Mouse (Mus musculus): Measurements from ENCODE around the gene Ksr2.
A peak's percentile ranks its signal among the peaks of the same experiment; 100 is the strongest.

The Ksr2 gene

DNA sequence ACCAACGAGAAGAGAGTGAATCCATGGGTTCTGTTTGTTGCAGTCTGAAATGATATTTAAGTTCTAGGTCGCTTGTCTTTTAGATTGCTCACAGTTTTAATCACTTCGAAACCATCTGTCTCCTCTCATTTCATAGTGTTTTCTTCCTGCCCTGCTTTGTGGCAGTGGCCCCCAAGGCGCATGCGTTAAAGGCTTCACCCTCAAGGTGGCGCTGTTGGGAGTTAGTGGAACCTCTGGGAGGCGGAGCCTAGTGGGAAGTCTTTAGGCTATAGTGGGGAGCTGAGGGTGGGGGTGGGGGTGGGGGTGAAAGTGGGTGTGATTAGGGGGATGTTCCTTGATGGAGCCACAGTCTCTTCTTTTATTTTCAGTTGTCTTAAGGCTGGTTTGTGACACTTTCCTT is 214.6 kb downstream of the Ksr2 start:
- DNase-seq, result peak; percentile 30

DNA sequence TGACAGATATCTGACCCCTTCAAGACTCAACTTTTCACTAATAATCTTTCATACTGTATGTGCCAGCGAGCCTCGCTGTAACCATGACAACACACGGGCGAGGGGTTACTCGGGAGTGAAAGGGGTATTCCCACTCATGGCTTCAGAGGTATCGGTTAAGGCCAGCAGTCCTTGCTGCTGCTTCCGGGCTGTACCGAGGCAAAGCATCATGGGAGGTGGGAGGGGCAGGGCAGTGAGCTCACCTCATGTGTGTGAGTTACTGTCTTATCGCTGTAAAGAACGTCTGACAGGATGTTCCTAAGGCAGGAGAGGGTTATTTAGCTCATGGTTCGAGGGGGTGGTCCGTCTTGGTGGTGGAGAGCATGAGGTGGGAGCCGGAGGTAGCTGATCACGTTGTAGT is 215.8 kb downstream of the Ksr2 start:
- DNase-seq, result no peak

DNA sequence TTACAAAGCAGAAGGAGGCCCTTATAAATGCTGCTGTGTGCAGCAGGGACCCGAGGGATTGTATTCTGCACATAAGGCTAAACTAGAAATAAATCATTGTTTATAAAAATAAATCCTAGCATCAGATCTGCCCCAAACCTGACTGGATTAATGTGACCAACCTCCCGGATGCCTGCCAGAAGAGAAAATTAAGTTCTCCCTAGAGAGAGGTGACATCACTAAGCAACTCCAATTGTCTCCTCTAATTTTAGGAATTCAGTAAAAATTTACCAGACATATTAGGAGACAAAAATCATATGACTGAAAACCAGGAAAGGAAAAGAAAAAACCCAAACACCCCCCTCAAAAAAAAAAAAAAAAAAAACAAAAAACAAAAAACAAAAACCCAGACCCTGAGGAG is 221.4 kb downstream of the Ksr2 start:
- no peak for DNase-seq

DNA sequence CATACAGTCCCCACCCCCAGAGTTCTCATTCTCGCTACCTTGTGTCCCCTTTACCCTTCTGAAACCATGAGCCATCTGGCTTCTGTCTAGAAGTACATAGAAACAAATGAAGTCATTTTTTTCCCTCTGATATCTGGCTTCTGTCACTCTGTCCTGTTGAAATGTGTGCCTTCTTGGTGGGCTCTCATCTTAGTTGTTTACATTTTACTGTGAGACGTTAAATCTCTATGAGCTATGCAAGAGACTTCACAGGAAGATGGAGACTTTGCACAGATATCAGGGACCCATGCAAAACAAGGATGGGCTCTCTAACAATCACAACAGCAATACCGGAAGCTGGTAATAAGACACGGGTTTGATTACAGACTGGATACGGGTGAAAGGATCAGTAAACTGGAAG is 222.0 kb downstream of the Ksr2 start:
- DNase-seq, result no peak

DNA sequence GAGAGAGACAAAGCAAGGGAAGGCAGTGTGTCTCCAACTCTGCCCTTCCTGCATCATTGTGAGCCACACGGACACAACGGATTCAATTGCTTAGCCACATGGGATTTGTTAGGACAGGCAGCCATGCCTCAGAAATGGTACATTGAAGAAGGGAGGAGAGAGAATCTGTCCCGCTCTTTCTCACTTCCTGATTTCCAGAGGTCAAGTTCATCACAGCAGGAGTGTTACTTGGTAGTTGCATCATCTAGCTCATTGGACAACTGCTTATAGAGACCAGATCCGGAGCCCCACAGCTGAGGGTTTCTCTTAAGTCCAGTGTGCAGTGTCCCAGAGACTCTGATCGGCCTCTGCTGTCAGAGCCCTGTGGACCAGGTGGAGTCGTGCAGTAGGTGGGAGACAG is 227.8 kb downstream of the Ksr2 start:
- DNase-seq, result no peak

DNA sequence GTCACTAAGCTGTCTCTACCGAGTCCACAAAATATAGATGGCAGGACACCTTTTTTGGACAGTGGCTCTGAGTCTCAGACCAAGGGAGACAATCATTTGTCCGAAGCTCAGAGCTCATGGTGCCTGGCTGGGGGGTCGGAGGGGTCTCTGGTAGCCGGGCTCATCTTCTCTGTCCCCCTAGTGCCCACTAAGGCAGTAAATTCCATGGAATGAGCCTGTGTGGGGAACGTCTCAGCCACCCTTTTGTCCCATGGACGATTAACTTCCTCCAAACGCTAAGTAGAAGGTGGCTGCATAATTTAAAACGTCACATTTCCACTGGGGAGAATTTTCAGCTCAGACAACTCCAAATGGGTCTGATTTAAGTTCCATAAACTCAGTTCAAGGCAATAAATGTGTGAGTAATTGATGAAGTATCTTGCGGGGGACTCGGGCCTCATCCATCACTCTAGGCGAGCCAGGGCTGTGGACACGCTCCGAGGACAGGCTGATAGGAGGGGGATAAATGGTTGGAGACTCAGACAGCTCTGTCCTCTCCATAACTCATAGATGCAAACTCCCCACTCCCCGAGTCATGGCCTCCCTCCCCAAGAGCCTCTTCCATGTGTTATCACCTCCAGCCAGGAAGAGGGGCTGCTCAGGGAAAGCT is 237.6 kb downstream of the Ksr2 start:
- no peak for DNase-seq

DNA sequence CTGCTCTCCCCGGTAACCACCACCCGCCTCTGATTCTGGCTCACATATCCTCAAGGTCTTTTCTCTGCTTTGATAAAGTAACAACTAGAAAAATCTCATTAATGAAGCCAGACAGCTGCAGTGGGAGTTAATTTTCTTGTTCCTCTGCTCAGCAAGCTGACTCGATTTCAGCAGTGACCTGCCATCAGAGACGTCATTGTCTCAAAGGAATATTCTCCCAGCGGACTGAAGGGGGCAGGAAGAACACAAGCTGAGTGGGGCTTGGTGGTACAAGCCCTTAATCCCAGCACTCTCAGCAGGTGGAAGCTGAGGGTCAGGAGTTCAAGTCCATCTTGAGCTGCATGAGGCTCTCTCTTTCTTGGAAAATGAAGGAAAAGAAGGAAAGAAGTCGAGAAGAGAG is 244.8 kb downstream of the Ksr2 start:
- no peak for DNase-seq

DNA sequence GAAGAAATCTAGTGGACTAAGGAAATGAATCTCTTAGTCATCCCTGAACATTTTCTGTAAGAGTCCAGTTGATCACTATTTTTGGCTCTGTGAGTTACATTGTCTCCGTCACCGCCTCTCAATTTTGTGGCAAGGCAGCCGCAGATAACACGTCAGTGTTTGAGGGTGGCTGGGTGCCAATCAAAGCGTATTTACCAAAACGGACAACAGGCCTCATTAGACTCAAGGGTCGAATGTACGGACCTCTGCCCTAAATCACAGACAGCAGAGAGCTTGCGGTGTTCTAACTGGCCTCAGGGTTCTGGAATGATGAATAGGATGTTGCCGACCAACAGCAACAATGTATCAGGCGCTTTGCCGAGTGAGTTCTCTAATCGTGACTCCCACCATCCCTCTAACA is 245.8 kb downstream of the Ksr2 start:
- DNase-seq, result no peak

DNA sequence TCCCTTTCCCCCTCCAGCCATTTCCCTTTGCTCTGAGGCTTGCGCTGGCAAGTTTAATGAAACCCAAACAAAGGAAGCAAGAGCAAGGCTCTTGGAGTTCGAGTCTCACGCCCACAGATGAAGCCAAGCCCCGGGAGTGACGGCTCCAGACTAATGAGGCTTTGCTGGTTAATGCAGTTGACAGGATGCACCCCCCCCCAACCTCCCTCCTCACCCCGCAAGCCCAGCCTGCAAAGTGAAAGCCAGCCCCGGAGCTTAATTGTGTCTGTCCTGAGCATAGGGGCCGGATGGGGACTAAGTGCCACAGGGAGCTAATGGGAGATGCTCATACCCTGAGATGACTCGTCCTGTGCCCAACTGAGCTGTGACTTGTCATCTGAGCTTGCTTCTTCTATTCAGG is 251.4 kb downstream of the Ksr2 start:
- DNase-seq, result no peak

DNA sequence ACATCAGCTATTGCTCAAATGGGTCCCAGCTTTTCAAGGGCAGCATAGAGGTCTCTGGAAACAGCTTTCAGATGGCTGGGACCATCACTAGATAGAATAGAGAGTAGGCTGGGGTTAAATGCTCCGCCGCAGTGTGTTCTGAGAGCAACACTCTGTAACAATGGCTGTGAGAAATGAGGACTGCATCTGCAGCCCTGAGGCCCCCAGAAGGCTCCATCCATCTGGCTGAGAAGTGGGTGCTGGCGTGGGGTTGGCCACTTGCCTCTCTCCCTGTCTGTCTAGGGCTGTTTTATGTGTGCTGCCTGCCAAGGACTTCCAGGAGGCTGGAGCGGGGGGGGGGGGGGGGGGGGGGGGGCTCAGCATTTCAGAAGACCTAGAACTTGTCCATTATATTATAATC is 253.5 kb downstream of the Ksr2 start:
- DNase-seq, result peak; percentile 30

DNA sequence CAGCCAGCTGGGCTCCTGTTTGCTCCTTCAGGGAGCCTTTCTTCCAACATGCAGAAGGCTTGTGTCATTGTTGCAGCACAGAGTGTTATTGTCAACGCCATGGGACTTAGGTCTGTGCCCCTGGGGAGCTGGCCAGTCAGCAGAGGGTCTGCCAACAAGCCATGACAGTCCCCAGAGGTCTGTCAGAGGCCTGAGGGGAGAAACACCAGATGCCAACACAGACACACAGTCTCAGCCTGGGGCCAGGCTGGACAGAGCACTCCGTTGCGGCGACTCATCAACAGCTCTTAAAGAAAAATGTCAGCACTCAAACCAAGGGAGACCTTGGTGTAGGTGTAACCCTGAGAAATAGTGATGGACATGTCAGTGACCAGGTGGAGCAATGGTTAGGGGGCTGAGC is 255.5 kb downstream of the Ksr2 start:
- DNase-seq, result no peak

DNA sequence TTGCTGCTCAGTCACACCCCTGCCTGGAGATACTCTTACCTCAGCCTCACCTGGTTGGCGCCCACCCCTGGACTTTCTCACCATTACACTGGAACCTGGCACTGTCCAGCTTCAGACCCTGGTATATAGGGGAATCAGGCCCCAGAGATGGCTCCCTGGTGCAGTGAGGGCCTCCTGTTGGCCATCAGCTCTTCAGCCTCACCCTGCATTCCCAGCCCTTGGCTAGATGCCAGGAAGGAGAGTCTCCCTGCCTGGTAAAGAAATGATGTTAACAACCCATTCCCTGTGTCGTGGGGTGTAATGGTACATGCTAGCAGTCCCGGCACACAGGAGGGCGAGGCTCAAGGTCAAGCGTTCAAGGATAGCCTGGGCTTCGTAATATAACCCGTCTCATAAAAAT is 256.0 kb downstream of the Ksr2 start:
- no peak for DNase-seq

DNA sequence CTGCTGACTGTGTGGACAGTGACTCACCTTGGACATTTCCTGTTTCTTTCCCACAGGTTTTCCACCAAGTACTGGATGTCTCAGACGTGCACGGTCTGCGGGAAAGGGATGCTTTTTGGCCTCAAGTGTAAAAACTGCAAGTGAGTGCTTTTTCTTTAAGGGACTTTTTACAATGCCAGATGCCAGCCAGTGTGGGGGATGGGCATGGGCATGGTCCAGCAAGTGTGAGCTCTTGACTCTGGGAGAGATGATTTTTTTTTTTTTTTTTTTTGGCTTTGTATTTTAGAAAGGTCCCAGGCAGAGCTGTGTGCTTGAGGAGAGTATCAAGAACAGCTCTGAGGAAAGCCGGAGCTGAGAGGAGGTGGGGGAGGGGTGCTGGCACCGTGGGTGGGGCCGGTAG is 257.6 kb downstream of the Ksr2 start:
- no peak for DNase-seq

DNA sequence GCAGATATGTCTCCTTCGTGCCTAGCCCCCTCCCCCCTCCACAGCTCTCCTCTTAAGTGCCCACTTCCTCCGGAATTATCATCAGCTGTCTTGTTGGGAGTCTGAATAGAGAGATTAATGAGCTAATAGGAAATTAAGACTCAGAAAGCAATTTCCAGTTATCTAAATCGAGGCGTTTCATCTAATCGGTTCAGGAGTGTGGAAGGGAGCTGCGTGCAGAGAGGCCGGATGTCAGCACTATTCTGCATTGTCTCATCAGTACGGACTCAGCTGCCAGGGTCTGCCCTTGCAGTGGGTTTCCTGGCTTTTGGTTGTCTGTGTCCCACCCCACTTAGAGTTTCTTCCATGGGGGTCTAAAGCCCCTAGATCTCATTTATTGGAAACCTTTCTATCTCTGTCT is 262.0 kb downstream of the Ksr2 start:
- DNase-seq, result no peak

DNA sequence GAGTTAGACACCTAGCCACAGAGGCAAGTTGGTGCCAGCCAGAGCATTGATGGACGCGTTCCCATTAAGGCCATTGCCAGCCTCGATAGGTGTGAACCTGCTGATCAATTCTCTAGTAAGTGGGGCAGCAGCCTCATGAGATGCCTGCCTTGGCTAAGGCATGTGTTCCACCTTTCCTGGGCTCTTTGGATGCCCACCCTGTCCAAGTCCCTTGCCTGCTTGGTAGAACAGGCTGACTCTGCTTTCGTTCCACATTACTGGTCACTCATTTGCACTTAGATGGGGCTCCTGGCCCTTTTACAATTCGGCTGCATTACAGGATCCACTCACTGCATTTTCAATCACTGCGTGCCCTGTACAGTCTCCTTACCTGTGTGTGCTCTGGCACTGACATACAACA is 263.4 kb downstream of the Ksr2 start:
- no peak for DNase-seq

DNA sequence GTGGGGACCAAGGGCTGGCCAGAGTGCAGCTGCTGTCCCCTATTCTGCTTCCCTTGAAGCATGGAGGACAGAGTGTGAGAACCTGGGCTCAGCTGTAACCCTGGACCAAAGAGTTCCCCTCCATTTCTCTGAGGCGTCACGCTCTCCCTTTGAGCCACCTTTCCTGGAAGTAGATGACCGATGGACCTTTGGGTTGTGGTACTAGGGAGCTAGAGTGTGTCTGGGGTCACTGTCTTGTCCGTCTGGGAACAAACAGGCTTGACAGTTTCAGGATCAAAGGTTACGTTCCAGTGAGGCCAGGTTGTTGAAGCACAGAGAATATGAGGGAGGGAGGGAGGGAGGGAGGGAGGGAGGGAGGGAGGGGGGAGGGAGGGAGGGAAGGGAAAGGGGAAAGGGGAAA is 264.6 kb downstream of the Ksr2 start:
- DNase-seq, result no peak

DNA sequence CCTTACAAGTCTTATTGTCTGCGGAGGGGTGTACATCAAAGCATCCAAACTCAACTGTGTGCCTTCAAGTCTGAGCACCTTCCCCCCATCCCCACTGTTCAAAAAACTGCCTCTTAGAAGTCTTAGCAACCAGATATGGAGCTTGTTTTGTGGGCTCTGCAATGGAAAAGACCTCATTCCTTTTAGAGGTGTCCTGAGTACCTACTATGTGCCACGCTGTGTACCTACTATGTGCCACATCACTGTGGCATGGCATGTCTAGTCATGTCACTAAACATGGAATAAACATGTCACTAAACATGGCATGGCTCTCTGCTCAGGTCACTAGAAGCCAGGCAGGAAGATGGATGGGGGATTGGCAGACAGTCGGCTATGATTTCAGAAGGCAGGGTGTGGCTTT is 268.4 kb downstream of the Ksr2 start:
- DNase-seq, result no peak

DNA sequence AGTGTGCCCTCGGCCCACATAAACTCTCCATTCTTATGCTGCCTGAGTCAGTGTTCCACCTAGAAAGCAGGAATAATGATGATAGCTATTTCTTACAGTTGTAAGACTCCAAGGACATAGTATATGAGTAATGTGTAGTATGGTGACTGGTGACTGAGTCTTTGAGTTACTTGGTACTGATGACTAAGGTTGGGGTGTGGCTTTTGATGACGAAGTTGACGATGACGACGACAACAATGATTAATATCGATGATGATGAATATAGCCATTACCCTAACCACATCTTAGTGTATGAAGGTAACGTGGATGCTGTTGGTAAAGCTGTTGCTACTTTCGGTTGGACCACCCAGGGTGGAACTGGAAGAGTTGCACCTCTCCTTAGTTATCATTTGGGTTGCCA is 270.7 kb downstream of the Ksr2 start:
- no peak for DNase-seq

DNA sequence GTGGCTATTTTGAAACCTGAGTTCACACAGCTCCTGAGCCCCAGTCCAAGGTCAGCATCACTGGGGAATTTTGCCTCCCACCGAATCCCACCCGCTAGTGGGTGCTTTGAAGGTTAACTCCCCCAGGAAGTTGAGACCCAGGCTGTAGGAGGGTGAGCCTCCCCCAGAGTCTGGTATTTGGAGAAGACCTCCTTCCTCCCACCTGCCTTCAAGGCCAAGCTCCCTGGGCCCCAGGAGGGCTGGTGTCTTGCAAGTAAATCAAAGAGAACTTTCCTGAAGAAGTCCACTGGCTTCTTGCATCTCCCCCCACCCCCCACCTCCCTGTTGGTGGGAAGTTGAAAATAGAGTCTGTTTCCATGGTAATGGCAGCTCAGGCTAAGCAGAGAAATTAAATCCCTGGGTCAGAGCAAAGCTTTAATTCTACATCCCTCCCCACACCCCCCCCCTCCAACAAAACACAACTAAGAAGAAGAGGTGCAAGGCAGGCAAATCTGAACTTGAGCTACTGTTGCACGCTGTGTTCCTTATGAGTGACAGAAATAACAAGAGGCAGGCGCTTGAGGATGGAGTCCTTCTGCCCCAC is 274.1 kb downstream of the Ksr2 start:
- DNase-seq, result no peak

DNA sequence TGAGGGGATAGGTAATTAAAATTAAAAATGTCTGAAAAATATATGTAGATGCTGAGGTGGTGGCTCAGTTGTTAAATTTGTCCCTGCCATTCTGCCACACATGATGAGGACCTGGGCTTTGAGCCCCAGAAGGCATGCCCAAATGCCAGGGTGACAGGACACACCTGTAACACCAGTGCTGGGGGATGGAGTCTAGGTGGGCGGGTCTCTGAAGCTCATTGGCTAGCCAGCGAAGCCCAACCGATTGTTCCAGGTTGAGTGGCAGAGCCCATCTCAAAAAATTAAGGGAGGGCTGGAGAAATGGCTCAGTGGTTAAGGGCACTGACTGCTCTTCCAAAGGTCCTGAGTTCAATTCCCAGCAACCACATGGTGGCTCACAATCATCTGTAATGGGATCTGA is 274.9 kb downstream of the Ksr2 start:
- DNase-seq, result no peak

DNA sequence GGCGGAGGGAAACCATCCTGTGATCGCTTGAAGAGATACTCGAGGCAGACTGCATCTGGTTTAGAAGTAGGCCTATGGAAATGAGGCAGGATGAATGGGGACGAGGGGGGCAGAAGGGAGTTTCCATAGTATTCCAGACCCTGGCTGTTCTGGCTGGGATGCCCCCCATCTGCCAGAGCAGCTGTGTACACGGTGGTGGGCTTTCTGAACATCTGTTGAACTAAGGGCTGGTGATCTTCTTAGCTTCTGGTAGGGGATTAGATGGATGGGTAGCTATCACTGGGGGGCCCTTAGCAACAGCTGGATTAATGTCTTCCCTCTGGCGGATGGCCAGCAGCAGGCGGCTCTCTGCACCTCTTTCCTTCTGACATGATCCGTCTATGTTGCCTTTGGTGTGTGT is 276.0 kb downstream of the Ksr2 start:
- no peak for DNase-seq

DNA sequence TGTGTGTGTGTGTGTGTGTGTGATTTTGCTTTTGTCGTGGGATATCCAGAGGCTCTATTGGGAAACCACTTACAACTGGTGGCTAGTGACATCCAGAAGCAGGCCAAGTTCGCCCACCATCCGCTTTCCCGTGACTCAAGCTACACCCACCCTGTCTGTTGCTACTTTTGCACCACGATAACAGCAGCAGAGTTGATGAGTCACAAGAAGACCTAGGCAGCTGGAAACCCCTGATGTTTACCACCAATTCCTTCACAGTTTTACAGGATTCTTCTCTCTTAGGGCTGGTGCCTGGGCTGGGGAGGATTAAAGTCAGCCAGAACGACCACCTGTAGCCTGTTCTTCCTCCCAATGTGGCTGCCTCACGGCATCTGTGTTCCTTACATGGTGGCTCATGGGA is 277.5 kb downstream of the Ksr2 start:
- no peak for DNase-seq

DNA sequence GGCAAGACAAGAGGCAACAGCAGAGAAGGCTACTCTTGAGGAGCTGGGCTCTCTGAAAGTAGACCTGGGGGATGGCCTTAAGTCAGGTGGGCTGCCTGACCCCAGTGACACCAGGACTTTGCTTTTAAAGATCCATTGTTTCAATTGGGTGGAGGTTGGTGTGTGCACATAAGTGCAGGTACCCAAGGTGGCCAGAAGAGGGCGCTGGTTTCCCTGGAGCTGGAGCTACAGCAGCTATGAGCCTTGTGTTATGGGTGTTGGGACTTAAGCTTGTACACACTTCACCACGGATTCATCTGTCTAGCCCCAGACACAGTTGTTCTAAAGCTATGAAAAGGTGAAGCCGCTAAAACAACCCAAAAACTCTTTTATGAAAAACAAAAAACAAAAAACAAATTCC is 279.8 kb downstream of the Ksr2 start:
- no peak for DNase-seq

DNA sequence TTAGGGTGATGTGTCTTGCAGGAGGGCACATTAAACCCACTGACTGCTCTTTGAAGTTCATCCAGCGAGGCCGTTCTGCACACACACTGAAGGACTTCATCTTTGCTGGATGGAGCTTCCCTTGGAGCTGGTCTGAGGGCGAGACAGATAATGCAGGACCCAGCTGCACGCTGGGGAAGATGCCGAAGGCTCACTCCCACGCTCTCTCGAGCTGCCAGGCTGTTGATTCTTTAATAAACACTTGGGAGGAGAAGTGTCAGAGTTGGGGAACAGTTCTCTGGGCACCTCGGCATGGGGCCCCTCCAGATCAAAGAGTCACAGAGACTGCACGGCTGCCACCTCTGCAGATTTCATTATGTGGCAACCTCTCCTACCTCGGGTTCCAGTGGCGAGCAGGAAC is 280.8 kb downstream of the Ksr2 start:
- DNase-seq, result no peak

DNA sequence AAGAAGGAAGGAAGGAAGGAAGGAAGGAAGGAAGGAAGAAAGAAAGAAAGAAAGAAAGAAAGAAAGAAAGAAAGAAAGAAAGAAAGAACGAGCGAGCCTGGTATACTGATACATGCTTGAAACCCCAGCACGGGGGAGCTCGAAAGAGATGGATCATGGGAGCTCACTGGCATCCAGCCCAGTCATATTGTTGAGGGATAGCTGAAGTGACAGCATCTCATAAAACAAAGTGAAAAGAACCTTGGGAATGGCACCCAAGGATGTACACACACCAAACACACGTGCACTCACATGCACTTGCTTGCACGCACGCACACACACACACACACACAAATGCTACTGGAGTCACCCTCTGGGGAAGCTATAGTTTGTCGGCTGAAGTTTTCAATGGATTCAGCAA is 282.6 kb downstream of the Ksr2 start:
- DNase-seq, result no peak

DNA sequence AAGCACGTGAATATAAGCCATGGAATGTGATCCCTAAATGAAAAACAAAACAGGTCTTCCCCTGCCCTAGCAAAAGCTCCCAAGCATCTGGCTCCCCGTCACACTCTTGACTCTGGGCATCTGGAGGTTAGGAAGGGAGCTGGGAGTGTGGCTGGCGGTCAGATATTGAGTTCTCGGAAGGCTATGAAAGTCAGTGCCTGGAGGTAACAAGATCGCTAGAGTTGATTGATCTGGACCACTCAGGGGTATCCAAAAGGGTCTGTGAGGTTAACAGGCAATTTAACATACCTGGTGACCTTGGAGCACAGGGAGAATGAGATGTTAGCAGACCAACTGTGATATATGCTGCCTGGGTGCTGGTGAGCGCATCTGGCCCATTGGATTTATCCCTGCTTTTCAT is 283.8 kb downstream of the Ksr2 start:
- no peak for DNase-seq

All from cerebellum, adult 9-11 months (tissue).